Mouse (Mus musculus) adrenal gland, postnatal 10 days (tissue): Measurements from ENCODE around the gene Rasgrp3. TPM values are rescaled to one million over a fixed set of nuclear protein-coding genes. Genes with fewer than 3 reads are reported as not detected.

Experiments used
- DNase-seq: peaks from one replicate; pipeline ENCODE4 v3.0.0; 2021; ENCODE audit warnings: mixed read lengths
- total RNA-seq, 2 experiments: library from RNA; stranded (reverse); gene quantifications; 2 replicates each; pipeline ENCODE4 v1.2.3; 2021

Rasgrp3 gene
- total RNA-seq, 2 experiments from 2014 or later: 26.3 to 38.6 TPM

GRCm38 (mm10) chr17:75503031-75503430 is 67.3 kb downstream of the Rasgrp3 start:
- DNase-seq: no peak

DNA sequence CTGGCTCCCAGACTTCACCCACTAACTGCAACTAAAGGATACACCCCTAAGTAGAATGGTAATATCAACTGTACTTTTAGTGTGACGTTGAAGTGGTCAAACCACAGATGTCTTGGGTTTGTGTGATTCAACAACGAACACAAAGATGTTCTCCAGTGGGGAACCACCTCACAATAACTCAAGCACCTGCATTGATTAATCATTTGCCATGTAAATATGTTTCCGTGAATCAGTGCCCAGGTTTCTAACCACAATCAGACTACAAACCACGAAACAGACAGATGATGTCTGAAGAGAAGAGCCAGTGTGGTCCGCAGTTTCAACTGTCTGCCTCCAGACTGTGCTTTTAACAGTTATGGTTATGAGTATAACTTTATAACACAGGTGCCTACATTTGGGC is 69.4 kb downstream of the Rasgrp3 start:
- no peak for DNase-seq

DNA sequence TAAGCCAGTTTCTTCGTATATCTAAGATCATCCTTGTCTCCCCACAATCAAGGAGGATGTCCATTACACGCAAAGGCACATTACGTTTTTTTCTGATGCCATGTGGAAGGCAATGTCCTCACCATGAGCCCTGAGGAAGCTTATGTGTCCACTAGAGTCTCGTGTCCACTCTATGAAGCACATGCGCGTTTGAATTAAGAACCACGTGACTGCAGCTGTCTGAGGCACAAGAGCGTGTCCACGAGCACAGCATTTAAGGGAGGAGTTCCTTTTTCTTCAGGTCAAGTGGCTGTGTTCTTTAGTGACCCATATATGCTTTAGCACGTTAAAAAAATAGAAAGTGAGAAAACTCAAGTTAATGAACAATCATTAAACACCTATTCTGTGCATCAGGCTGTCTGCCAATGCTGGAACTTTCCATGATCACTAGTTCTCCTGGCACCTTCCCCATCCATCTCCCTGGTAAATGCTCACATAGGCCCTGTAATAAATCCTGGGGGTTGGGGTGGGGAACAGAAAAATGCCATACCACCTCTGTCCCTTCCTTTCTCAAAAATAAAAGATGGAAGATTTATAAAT is 70.5 kb downstream of the Rasgrp3 start:
- no peak for DNase-seq

GRCm38 (mm10) chr17:75506708-75507641 is 71.3 kb downstream of the Rasgrp3 start:
- DNase-seq: no peak

DNA sequence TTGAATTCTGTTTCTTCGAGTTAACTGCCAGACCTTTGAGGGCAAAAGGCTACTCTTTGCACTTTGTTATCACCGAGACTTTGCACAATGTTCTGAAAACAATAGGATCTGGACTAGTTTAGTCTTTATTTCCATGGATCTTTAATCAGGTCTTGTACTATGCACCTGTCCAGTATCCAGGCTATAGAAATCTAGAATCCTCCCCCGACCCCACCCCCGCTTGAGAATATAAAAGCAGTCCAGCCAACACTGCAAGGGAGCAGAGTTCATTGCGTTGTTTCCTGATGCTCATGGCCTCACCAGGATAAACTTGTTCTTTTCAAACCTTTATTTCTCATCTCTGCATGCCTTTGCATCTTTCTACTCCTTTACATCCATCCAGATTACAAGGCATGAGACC is 73.6 kb downstream of the Rasgrp3 start:
- DNase-seq: no peak

- DNase-seq: no peak
Measured at GRCm38 (mm10) chr17:75516591-75516990, 80.9 kb downstream of the Rasgrp3 start.

DNA sequence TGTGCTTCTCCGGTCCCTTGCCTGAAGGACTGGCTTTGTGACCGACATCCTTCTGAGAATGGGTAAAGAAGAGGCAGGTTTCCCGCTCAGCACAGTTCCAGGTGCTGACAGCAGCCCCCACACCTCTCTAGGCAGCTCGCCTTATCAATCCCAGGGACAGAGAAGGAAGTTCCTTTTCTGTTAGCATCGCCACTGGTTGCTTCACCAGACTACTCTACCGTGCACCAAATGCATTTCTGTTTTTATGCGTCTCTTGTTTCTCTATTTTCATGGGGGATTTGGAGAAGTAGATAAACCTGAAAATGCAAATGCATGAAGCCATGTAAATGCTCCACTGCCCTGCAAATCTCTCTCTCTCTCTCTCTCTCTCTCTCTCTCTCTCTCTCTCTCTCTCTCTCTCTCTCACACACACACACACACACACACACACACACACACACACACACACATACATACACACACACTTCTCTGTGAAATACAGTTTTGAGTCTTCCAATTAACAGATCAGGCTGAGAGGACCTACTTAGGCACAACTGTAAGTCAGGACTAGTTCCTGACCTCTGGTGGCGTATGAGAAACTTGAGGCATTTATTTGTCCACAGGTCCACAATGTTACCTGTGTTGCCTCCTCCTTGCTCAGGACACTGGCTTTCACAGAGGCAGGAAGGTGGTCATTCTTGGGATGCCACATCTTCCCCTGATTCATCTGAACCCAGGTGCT is 82.6 kb downstream of the Rasgrp3 start:
- DNase-seq: no peak

GRCm38 (mm10) chr17:75519239-75519900 is 83.7 kb downstream of the Rasgrp3 start:
- no peak for DNase-seq

- DNase-seq: no peak
Measured at GRCm38 (mm10) chr17:75521236-75521842, 85.6 kb downstream of the Rasgrp3 start.

DNA sequence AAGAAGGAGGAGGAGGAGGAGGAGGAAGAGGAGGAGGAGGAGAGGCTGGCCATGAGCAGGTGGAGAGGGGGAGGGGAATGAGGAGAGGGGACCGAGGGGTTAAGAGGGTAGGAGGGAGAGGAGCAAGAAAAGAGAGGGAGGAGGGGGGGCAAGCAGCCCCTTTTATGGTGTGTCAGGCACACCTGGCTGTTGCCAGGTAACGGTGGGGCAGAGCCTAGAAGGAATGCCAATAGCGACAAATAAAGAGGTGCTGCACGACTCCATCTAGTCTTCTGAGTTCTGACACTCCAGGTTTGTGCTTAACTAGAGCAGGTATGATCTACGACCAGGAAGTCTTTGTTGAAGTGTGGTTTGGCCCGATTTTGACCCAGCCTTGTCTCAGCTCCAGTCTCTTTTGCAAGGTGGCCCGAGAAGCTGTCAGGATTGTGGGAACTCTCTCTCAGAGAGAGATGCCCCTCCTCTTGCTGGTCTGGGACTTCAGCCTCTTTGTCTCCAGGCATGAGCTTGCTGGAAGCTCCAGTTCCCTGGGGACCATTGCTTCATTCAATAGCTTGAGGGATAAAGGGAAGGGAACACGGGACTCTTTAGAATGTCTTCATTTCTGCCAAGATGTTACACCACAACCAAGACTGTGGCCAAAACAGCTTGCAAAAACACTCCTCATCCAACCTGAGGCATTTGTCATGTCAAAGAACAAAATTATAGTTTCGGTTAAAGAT is 86.8 kb downstream of the Rasgrp3 start:
- peak; percentile 73 for DNase-seq

DNA sequence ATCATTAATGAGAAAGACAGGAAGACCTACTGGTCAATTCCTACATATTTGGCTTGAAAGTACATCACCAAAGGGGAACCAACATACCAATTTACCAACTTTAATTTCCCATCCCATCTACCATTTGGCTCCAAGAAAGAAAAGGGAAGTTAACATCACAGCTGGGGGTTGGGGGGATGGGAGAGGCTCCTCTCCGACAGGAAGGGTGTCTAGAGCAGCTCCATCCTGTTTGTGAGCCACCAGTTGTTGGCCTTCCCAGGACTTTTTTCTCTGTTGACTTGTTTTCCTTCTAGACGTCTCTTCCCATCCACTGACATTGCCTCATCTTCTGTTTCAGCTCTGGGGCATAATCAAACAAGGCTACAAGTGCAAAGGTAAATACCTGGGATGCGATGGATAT is 88.1 kb downstream of the Rasgrp3 start:
- DNase-seq: no peak

DNA sequence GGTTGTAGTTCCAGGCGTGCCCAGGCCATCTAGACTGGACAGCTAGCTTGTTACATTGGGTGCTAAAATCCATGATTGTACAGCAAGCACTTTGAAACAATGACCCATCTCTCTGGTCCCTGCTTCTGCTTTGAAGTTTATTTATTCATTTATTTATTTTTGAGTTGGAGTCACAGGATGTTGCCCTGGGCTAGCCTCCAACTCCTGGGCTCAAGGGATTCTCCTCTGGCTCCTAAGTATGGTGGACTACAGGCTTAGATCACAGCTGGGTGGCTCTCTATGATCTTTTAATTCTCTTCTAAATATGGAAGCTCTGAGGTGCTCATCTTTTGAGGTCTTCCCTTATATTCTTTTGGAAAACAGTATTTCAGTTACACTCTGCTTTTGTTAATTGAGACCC is 90.7 kb downstream of the Rasgrp3 start:
- no peak for DNase-seq

- no peak for DNase-seq
Measured at GRCm38 (mm10) chr17:75529222-75529935, 93.7 kb downstream of the Rasgrp3 start.

GRCm38 (mm10) chr17:75532469-75532986 is 96.8 kb downstream of the Rasgrp3 start:
- no peak for DNase-seq

- DNase-seq: no peak
Measured at GRCm38 (mm10) chr17:75534314-75535020, 98.8 kb downstream of the Rasgrp3 start.

GRCm38 (mm10) chr17:75535612-75536011 is 99.9 kb downstream of the Rasgrp3 start:
- no peak for DNase-seq

DNA sequence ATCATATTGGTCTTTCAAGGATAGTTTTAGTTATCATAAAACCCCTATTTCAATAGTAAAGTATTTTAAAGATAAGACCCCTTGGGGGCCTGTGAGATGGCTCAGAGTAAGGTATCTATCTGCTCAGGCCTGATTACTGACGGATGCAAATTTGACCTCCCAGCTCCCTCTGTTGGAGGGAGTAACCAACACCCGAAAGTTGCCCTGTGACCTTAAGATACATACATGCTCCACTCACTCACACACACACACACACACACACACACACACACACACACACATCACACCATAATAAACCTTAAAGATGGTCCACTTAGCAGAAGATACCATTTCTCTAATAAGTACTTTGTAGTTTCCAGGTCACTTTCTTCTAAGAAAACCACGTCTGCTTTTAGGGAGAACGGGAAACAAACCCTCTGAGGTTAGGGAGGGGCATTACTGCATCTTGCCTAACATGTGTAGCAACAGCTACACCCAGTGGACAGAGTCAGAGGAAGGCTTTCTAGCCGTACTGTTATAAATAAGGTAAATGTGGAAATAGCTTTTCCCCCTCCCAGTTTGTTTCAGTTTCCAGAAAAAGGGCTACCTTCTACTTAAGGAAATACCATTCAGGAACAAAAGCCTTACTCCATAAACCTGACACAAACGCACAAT is 100.8 kb downstream of the Rasgrp3 start:
- DNase-seq: peak; percentile 53

- DNase-seq: no peak
Measured at GRCm38 (mm10) chr17:75537050-75537445, 101.4 kb downstream of the Rasgrp3 start.

DNA sequence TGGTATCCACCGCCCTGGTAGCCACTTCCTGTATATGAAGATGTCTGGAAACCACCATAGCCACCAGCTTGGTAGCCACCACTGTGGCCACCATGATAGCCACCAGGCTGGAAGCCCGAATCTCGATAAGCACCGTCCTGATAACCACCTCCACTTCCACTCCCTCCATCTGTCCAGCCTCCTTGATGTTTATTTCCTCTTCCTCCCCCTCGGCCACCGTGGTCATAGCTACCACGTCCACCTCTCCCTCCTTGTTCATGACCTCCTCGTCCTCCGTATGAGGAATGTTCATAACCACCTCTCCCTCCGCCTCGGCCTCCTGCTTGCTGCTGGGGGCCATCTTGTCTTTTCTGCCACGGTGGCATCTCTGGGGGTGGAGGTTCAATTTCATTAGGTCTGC is 102.7 kb downstream of the Rasgrp3 start:
- no peak for DNase-seq
